Mouse (Mus musculus): ENCODE results near the gene Runx3.

GRCm38 (mm10) chr4:135136202-135136601 is 15.8 kb downstream of the Runx3 start:
- no peak for TF ChIP-seq CTCF (IDR thresholded peaks at IDR 0.05; ENCODE audit: extremely low read depth, insufficient read depth, insufficient read length, insufficient replicate concordance)
- TF ChIP-seq POLR2A (IDR thresholded peaks at IDR 0.05; ENCODE audit: low read depth, low read length) = no peak
